Mouse (Mus musculus) midbrain, postnatal 0 days (tissue): ENCODE results near the gene Olfr5. TPM values are rescaled to one million over a fixed set of nuclear protein-coding genes. Genes with fewer than 3 reads are reported as not detected.

Experiments used
- ATAC-seq: fragments of 200-750 bp; cut with Nextera tagmentation; 2 replicates; pipeline ENCODE4 v1.8.0; 2017; ENCODE audit warnings: moderate number of reproducible peaks, mild to moderate bottlenecking, moderate TSS enrichment, moderate library complexity; ENCODE audit not compliant: low FRiP score
- DNase-seq: peaks from one replicate; pipeline ENCODE4 v3.0.0-alpha.2; 2015; ENCODE audit warnings: low spot score
- H3K27ac ChIP-seq: fragments of 300-500 bp; sonication (generic); 2 replicates; pipeline ENCODE4 v1.5.1; 2014; ENCODE audit warnings: low read depth, mild to moderate bottlenecking, low read length, mixed read lengths
- H3K27me3 ChIP-seq: fragments of 300-500 bp; sonication (generic); 2 replicates; pipeline ENCODE4 v1.6.1; 2014; ENCODE audit warnings: low read length, control low read depth, mixed read lengths; ENCODE audit not compliant: insufficient read depth
- H3K36me3 ChIP-seq: fragments of 300-500 bp; sonication (generic); 2 replicates; pipeline ENCODE4 v1.6.1; 2014; ENCODE audit warnings: low read length, control low read depth, mixed read lengths; ENCODE audit not compliant: insufficient read depth
- H3K4me1 ChIP-seq: fragments of 300-500 bp; sonication (generic); 2 replicates; pipeline ENCODE4 v1.6.1; 2014; ENCODE audit warnings: mild to moderate bottlenecking, control low read depth, antibody characterized with exemption, low read length, mixed read lengths; ENCODE audit not compliant: insufficient read depth
- H3K4me2 ChIP-seq: fragments of 300-500 bp; sonication (generic); 2 replicates; pipeline ENCODE4 v1.6.1; 2014; ENCODE audit warnings: low read depth, mild to moderate bottlenecking, low read length, mixed read lengths; ENCODE audit not compliant: poor library complexity, severe bottlenecking
- H3K4me3 ChIP-seq: fragments of 300-500 bp; sonication (generic); 2 replicates; pipeline ENCODE4 v1.5.1; 2014; ENCODE audit warnings: low read depth, mild to moderate bottlenecking, low read length, moderate library complexity
- H3K9ac ChIP-seq: fragments of 300-500 bp; sonication (generic); replicated peaks from 2 replicates; pipeline ENCODE4 v1.6.1; 2014; ENCODE audit warnings: mild to moderate bottlenecking, low read length, moderate library complexity, mixed read lengths; ENCODE audit not compliant: poor library complexity, severe bottlenecking
- H3K9me3 ChIP-seq: fragments of 300-500 bp; sonication (generic); 2 replicates; pipeline ENCODE4 v1.6.1; 2016; ENCODE audit warnings: low read length, control low read depth
- CTCF ChIP-seq: IDR thresholded peaks from 2 replicates; pipeline ENCODE4 v1.5.1; 2016; ENCODE audit warnings: antibody characterized with exemption, mild to moderate bottlenecking
- WGBS: fragments of 180-500 bp; shearing (Covaris S2); extraction: QIAGEN DNeasy Blood & Tissue Kit; methylation state at CpG from one replicate; pipeline ENCODE4 v1.1.7; 2014; 5-methylcytosine and 5-hydroxymethylcytosine counted together
- polyA plus RNA-seq: library from polyadenylated mRNA; unstranded; fragments of >200 nt; fragmentation: Nextera tagmentation; extraction: Ambion mirVana; gene quantifications from 2 replicates; pipeline ENCODE4 v1.2.1, GENCODE M21; 2015
- total RNA-seq: library from RNA; depleted of rRNA; stranded (reverse); fragments of >200 nt; gene quantifications from 2 replicates; pipeline ENCODE4 v1.2.3, GENCODE M21; 2014; rRNA removed

Gene Olfr5
- total RNA-seq, result not detected in 2 replicates
- polyA plus RNA-seq, result not detected in 2 replicates

- H3K36me3 ChIP-seq, result no peaks in the 10 kb centered on the region
- no peak within 1 kb of the TSS for H3K27ac ChIP-seq
- DNase-seq (no peak), ATAC-seq (no peak)
- 27% methylated on average over 2 of the region's 2 CpGs for WGBS
- no peak for TF ChIP-seq CTCF
- no peak within 1 kb of the TSS for H3K9ac ChIP-seq
- no peak within 1 kb of the TSS for H3K4me3 ChIP-seq
- no peaks in the 10 kb centered on the region for H3K4me1 ChIP-seq
- no peak within 1 kb of the TSS for H3K4me2 ChIP-seq
- H3K27me3 ChIP-seq, result no peaks in the 10 kb centered on the region
- 0 out of 2 replicates have a peak, but pooled peaks cover 3% of the 10 kb centered on the region for H3K9me3 ChIP-seq
Observed at GRCm38 (mm10) chr7:6486841-6487240, at the start of gene Olfr5. Olfr5 (minus strand) TSS chr7:6486941.

- ATAC-seq (no peak), DNase-seq (no peak)
- no peaks in the 10 kb centered on the region for H3K27me3 ChIP-seq
- H3K9me3 ChIP-seq, result 0 out of 2 replicates have a peak, but pooled peaks cover 4% of the 10 kb centered on the region
- no peak overlapping the region for H3K4me2 ChIP-seq
- H3K4me3 ChIP-seq, result no peak overlapping the region
- no peak overlapping the region for H3K9ac ChIP-seq
- no peaks in the 10 kb centered on the region for H3K4me1 ChIP-seq
- H3K27ac ChIP-seq, result no peak overlapping the region
- peak; percentile 67 for TF ChIP-seq CTCF
- H3K36me3 ChIP-seq, result no peaks in the 10 kb centered on the region
- WGBS, result 63% methylated on average over 5 of the region's 5 CpGs
Observed at GRCm38 (mm10) chr7:6526141-6526540, 39.4 kb upstream of the Olfr5 start.

- peak; percentile 9; the same call in 1 of the 2 replicates for TF ChIP-seq CTCF
- no peaks in the 10 kb centered on the region for H3K4me1 ChIP-seq
- H3K9ac ChIP-seq, result no peak overlapping the region
- 61% methylated on average over 3 of the region's 3 CpGs for WGBS
- H3K27me3 ChIP-seq, result no peaks in the 10 kb centered on the region
- H3K9me3 ChIP-seq, result 0 out of 2 replicates have a peak, but pooled peaks cover 4% of the 10 kb centered on the region
- H3K27ac ChIP-seq, result no peak overlapping the region
- no peak for ATAC-seq
- H3K36me3 ChIP-seq, result no peaks in the 10 kb centered on the region
- H3K4me3 ChIP-seq, result no peak overlapping the region
- no peak for DNase-seq
- no peak overlapping the region for H3K4me2 ChIP-seq
Observed at GRCm38 (mm10) chr7:6525001-6525400, 38.3 kb upstream of the Olfr5 start.

DNA sequence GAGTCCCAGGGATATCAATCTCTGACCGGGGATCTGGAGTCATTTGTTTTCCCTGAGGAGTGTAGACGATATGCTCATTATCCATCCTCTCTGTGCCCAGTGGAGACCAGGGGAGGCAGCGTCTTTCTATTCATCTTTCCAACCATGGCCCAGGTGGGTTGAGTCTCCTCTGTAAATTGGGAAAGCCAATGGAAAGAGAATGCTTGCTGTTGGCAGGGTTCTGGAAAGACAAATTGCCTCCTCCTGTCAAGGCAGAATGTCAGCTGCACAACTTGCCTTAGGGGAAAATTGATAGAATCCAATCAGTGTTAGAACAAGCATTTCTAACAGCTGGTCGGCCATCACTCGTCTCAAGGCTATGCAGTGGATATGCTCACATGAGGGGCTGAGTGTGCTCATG lies 36.1 kb upstream of the Olfr5 start, which contains the start of gene Olfr1349:
Olfr1349 (minus strand) TSS at position 101 of the 400 bp plus-strand sequence.
- no peak for DNase-seq
- H3K36me3 ChIP-seq, result no peaks in the 10 kb centered on the region

DNA sequence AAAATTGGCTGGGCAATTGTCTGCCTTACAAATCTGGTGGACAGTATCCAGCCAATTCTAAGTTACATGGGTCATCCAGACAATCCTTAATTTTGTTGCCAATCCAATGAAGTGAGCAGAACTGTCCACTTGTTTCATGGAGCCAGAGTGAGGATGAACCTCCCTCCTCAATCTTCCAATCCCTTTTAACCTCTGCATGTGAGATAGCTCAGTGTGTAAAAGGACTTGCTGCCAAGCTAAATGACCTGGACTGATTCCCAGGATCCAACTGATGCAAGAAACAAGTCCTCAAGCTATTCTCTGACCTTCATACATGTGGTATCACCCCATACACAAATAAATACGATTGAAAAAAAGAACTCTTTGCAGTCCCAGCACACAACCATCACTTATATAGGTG lies 34.9 kb upstream of the Olfr5 start:
- Histone ChIP-seq H3K27ac (no peak overlapping the region), H3K9me3 (0 out of 2 replicates have a peak, but pooled peaks cover 7% of the 10 kb centered on the region), H3K4me1 (no peaks in the 10 kb centered on the region), H3K27me3 (no peaks in the 10 kb centered on the region), H3K4me3 (no peak overlapping the region), H3K9ac (no peak overlapping the region), H3K36me3 (no peaks in the 10 kb centered on the region), H3K4me2 (no peak overlapping the region)
- DNase-seq, result no peak
- ATAC-seq, result no peak
- no peak for TF ChIP-seq CTCF
- 26% methylated on average over 1 of the region's 1 CpGs for WGBS

More for the DNA sequence above, 36.1 kb upstream of the Olfr5 start, which contains the start of gene Olfr1349:
- H3K4me2 ChIP-seq, result no peak within 1 kb of the TSS
- H3K27ac ChIP-seq, result no peak within 1 kb of the TSS
- no peak for ATAC-seq
- no peaks in the 10 kb centered on the region for H3K4me1 ChIP-seq
- WGBS, result 81% methylated on average over 5 of the region's 5 CpGs
- TF ChIP-seq CTCF, result no peak
- no peaks in the 10 kb centered on the region for H3K27me3 ChIP-seq
- 0 out of 2 replicates have a peak, but pooled peaks cover 7% of the 10 kb centered on the region for H3K9me3 ChIP-seq
- no peak within 1 kb of the TSS for H3K9ac ChIP-seq
- H3K4me3 ChIP-seq, result no peak within 1 kb of the TSS

DNA sequence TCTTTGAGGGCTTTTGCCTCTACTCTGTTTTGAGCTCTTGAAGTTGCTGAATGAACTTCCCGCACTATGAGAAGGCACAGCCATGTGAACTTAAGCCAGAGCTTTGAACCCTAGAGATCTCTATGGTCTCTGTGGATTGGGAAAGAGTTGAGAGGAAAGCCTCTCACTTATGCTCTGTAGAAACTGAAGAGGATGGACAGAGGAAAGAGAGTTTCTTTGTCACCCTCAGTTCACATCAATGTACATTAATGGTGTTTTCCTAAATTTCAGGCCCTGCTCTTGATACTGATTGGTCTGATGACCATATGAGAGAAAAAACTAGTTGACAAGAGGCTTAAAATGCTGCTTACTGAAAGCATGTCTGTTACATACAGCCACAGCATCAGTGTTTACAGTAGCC lies 21.9 kb upstream of the Olfr5 start, which contains the start of gene Olfr1348:
Olfr1348 (minus strand) TSS at position 101 of the 400 bp plus-strand sequence.
- Histone ChIP-seq H3K9me3 (no peaks in the 10 kb centered on the region), H3K4me3 (no peak within 1 kb of the TSS), H3K36me3 (no peaks in the 10 kb centered on the region), H3K27ac (no peak within 1 kb of the TSS), H3K27me3 (no peaks in the 10 kb centered on the region), H3K9ac (no peak within 1 kb of the TSS), H3K4me1 (no peaks in the 10 kb centered on the region), H3K4me2 (no peak within 1 kb of the TSS)
- 84% methylated on average over 1 of the region's 1 CpGs for WGBS
- DNase-seq (no peak), ATAC-seq (no peak)
- no peak for TF ChIP-seq CTCF
